Mouse (Mus musculus): ENCODE results near the gene Ferd3l.

Ferd3l gene

DNA sequence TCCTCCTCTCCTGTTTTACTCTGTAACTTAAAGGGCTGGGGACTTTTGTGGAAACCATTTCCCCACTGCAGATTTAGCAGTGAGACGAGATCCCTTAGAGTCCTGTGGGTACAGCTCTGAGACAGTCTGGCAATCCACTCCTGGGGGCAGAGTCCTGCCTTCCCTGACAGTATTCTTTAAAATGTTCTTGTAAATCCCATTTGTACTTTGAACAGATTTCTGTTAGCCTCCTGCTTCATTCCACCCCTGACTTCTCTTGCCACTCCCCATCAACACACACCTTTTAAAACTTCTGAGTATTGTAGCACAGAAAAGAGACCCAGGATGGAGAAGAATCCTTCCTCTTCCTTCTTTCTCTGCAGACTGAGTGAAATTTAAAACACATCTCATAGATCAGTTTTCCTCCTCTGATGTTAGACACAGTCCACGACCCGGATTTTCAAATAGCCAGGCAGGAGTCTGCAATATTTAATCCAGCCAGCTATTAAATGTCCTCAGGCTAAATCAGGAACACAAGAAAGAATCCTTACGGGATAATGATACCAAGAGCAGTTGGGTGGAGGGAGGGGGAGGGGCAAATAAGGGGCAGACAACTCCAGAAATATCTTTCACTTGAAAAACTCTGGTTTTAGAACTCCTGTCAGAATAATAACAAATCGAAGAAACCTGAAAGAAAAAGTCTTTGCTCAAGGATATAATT, 37.6 kb downstream of the Ferd3l start:
- no peak for DNase-seq (ENCODE audit: low read depth, low spot score)

DNA sequence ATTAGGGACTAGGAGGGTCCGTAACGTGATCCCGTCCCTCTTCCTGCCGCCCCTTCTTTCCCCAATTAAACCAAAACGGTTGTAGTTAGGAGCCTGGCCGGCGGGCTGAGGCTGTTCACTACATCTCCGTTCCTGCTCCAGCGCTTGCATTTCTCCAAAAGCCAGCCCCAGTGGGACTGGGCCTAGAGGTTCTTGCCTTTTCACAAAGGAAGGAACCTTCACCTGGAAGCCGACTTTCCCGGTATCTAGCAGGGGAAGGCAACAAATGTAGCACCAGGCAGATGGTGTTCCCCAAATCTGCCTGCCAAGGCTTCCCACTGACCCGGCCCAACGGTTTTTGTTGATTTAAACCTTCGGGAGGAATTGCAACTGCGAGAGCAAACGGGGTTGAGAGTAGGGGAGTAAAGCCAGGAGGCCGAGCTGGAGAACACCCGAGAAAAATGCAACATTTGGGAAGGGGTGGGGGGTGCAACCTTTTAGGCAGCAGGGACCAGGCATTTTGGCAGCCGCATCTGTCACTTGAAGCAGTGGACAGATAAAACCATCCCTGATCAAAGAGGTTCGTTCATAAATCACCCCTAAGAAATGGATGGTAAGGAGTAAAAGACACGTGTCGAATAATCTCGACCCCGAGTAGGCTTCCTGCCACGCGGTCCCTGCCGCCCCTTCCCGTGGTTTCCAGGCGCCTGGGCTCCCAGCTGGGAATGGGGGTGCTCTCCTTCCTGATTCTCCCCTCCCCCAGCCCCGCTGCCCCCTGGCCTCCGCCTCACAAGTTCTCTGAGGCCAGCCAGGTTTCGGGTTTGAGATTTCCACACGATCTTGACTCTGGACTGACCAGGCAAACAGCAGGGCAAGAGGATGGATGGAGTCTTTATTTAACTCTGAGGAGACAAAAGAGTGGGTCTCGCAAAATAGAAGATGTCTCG, 38.5 kb downstream of the Ferd3l start:
- no peak for DNase-seq (ENCODE audit: low read depth, low spot score)

DNA sequence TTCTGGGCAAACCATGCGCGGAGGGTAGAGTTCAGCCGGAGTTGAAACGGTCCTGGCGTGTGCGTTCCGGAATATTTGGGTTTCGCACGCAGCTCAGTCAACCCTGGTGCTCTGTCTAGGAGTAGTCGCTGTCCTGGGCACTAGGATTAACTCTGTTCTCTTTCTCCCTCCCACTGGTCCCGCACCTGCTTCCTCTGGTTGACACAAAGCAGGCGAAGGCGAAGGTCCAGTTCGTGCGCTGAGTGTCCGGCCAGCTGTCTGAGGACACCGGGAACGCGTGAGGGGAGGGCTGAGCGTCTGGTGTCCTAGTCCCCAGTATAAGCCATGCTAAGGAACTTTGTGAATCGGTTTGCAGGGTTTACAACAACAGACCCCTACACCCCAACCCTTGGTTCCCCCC, 39.3 kb downstream of the Ferd3l start:
- no peak for DNase-seq (ENCODE audit: low read depth, low spot score)

DNA sequence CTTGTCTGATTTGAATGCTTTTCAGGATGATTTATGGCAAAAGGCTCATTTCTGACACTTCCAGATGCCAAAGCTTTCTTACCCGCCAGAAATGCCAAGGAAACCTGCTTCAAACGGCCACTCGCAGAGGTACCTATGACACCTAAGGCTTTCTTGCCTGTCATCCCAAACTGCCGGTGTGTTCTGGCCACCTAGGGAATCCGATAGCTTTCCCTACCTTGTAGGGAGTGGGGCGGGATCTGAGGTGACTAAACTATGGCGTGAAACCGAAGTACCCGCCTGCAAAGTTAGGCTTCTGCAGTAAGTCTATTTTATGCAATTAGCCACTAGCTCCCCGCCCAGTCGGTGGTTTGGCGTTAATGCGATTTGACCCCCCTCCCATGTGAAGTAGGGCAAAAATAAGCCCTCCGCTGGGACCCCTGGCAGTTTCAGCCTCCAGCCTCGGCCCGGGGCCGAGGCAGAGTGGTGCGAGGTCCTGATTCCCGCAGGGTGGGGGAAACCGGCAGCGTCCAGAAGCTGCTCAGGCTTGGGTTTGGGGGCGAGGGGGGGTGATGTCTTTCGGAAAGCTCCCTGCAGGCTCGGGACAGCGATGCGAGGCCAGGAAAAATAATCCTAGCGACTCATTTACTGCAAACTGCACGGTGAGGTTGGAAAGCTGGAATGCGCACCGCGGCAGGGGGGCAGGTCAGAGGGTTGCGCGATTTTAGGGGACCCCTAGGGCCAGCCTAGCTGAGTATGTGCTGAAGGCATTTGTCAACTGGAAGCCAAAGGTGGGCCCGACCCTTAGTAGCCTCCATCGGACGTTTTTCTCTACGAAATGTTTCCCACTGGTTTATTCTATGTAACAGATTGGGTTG, 40.0 kb downstream of the Ferd3l start:
- DNase-seq (ENCODE audit: low read depth, low spot score): no peak

DNA sequence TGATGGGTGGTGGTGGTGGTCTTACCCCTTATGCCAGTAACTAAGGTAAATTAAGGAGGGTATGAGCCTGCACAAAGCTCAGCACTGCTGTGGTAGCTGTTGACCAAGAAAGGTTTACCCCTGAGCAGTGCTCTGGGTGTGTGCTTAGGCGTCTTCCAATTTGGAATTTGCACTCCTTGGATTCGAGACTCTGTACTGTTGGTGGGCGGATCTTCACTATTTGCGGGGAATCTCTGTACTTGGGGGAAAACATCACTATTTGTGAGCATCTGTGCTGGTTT, 40.6 kb downstream of the Ferd3l start:
- DNase-seq (ENCODE audit: low read depth, low spot score): no peak

Measured in embryo, embryonic 11.5 days (tissue).